Mouse (Mus musculus) inflammation-experienced regulatory T-cells (primary cell): ENCODE data around the gene Ccdc163. TPM values are rescaled to one million over a fixed set of nuclear protein-coding genes. Genes with fewer than 3 reads are reported as not detected.

Experiments
- polyA plus RNA-seq, 2 experiments: library from polyadenylated mRNA; unstranded; fragments of 100-300 nt; shearing (Covaris generic); gene quantifications; one replicate each; pipeline ENCODE4 v1.2.1; 2017

Ccdc163 gene
- 10 to 100 TPM; 15.9 to 22.0 TPM for polyA plus RNA-seq

DNA sequence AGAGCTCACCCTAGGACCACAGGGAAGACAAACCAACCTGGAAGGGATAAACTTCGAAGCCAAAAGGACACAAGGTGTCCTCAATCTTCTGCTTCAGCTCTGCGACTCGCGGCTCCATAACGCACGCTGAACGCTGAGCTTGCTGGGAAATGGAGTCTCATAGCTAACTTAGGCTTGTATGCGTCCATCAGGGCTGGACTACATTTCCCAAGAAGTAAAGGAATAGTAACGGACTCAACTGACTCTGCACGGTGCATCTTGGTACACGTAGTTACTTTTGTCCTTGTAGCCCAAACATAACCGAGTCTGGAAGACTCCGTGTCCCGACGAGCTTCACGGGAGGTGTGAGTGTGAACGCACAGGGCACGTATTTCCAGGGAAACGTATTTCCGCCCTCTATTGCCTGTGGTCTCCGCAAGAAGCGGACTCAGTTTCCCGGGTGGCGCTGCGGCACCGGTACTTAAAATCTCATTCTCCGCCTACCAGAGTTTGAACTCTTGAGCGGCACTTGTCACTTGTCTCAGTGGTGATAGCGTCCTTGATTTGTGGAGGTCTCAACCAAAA is at the start of gene Ccdc163, which contains the start of gene Mmachc:
Ccdc163 (plus strand) TSS at position 309 of the 564 bp plus-strand sequence.
Mmachc (minus strand) TSS at position 206 of the 564 bp plus-strand sequence.

DNA sequence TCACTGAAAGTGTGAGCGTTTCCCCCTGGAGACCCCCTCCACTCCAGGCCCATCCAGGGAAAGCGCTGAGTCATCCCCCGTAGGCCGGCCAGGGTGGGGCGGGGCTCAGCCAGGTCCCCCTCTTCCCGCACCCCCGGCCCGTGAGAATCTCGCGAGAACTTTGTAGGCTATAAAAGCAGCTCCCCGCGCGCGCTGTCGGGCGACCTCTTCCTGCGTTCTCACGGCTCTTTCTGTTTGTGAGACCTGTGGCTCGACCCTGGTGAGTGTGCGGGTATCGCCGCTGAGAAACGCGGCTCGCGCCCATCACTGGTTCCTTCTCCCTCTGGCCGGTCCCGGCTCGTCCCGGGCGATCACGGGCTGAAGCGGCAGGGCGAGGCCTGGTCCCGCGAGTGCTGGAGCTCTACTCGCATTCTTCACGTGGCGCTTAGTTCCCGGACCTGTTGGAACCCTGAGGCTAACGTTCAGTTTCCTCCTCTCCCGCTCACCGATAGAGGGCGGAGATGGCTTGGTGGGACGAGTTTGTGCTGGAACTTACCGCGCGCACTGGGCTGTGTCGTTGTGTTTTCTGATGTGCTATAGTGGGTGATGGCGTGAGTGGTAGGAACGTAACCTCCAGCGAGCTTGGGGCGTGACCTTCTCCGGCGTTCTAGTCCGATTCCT is 22.8 kb upstream of the Ccdc163 start, which contains the start of gene Prdx1:
Prdx1 (plus strand) TSS at position 143 of the 660 bp plus-strand sequence.

DNA sequence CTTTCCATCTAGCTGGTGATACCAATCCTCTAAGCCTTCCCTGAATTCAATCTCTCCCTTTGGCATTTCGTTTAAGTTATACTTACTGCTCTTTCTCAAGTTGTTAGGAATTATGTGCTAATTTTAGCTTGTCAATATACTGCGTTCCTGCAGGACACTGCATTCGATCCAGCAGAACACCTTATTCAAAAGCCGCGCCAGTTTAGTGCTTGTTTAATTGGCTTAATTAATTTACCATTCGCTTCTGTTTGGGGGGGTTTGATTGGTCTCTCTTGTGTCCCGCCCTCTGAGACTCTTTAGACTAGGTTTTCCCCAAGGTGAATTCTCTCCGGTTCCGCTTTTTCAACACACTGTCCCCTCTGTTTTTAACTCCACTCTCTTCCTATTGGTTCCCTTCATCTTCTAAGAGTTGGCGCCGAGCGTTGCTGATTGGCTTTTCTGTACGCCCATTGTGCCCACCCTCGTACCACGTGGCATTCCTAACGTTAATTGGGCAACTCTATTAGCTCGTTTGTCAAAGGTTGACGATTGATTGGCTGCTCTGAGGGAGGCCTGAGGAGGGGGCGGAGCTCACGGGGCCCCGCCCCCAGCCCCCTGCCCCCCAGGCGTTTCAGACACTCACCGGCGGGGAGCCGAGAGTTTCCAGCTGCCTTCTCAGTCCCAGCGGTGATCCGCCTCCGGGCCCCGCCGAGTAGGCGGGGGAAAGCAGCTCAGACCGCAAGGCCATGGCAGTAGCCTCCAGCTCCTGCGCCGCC is 12.2 kb downstream of the Ccdc163 start, which contains the start of gene Tesk2:
Tesk2 (plus strand) TSS at position 606 of the 755 bp plus-strand sequence.

Other genes starting within 250 kb of the Ccdc163 start
- gene Mast2, start 244.3 kb upstream of the Ccdc163 start, polyA plus RNA-seq = 10 to 100 TPM; 16.0 to 18.4 TPM
- gene Ipp, start 201.0 kb upstream of the Ccdc163 start, polyA plus RNA-seq = 10 to 100 TPM; 16.8 to 19.6 TPM
- 10 to 100 TPM; 20.2 to 23.2 TPM for gene Tmem69, start 152.6 kb upstream of the Ccdc163 start, polyA plus RNA-seq
- gene Gpbp1l1, start 150.9 kb upstream of the Ccdc163 start, polyA plus RNA-seq = 10 to 100 TPM; 44.7 to 46.2 TPM
- gene Ccdc17, start 111.9 kb upstream of the Ccdc163 start, polyA plus RNA-seq = 10 to 100 TPM; 15.4 to 17.5 TPM
- 10 to 100 TPM; 37.6 to 41.0 TPM for gene Nasp, start 80.6 kb upstream of the Ccdc163 start, polyA plus RNA-seq
- 100 to 1,000 TPM; 260 to 321 TPM for gene Akr1a1, start 56.8 kb upstream of the Ccdc163 start, polyA plus RNA-seq
- gene Prdx1, start 23.0 kb upstream of the Ccdc163 start, polyA plus RNA-seq = 100 to 1,000 TPM; 532 to 563 TPM
- 10 to 100 TPM in 1 of 2 experiments, 1 to 10 TPM in 1; 9.6 to 10.3 TPM for gene Mmachc, start 103 bp upstream of the Ccdc163 start, polyA plus RNA-seq
- gene Tesk2, start 12.4 kb downstream of the Ccdc163 start, polyA plus RNA-seq = 1 to 10 TPM; 5.3 to 8.3 TPM
- gene Toe1, start 99.1 kb downstream of the Ccdc163 start, polyA plus RNA-seq = 10 to 100 TPM; 39.8 to 43.6 TPM
- gene Mutyh, start 99.2 kb downstream of the Ccdc163 start, polyA plus RNA-seq = 10 to 100 TPM in 1 of 2 experiments, 1 to 10 TPM in 1; 9.6 to 18.9 TPM
- under 1 TPM; 0.21 to 0.37 TPM for gene Hpdl, start 113.2 kb downstream of the Ccdc163 start, polyA plus RNA-seq
- gene Zswim5, start 168.9 kb downstream of the Ccdc163 start, polyA plus RNA-seq = 1 to 10 TPM in 1 of 2 experiments, under 1 TPM in 1; 0.02 to 1.4 TPM